Mouse (Mus musculus): ENCODE results near the gene Fsip1. TPM values are rescaled to one million over a fixed set of nuclear protein-coding genes. Genes with fewer than 3 reads are reported as not detected.
A peak's percentile ranks its signal among the peaks of the same experiment; 100 is the strongest.

Fsip1 gene
- 0.58 and 1.1 TPM in 2 replicates for polyA plus RNA-seq (2012; ENCODE audit: insufficient read depth, insufficient read length, missing spikeins)

GRCm38 (mm10) chr2:118256621-118257053 is at the start of gene Fsip1:
Gene Fsip1, minus strand, starts transcription at chr2:118256966.
- no peak within 1 kb of the TSS for H3K27ac ChIP-seq (ENCODE audit: insufficient read depth, low read depth, low read length)
- TF ChIP-seq CTCF (IDR thresholded peaks at IDR 0.05; ENCODE audit: low read depth, low read length) (no peak), POLR2A (IDR thresholded peaks at IDR 0.05; ENCODE audit: borderline replicate concordance, low read depth, low read length) (no peak)

GRCm38 (mm10) chr2:118306522-118306895 is 49.7 kb upstream of the Fsip1 start:
- Histone ChIP-seq H3K27ac (ENCODE audit: insufficient read depth, low read depth, low read length) (peak overlapping the region; percentile 47), H3K4me1 (ENCODE audit: control insufficient read depth, insufficient read depth, low read length) (peaks cover 31% of the 10 kb centered on the region)
- TF ChIP-seq POLR2A (IDR thresholded peaks at IDR 0.05; ENCODE audit: borderline replicate concordance, low read depth, low read length) (no peak), CTCF (IDR thresholded peaks at IDR 0.05; ENCODE audit: low read depth, low read length) (no peak)

More at GRCm38 (mm10) chr2:118256621-118257053, at the start of gene Fsip1:
- Histone ChIP-seq H3K4me3 (ENCODE audit: insufficient read depth, low read length) (peak within 1 kb of the TSS; percentile 91), H3K4me1 (ENCODE audit: control insufficient read depth, insufficient read depth, low read length) (peaks cover 22% of the 10 kb centered on the region)

GRCm38 (mm10) chr2:118305827-118306521 is 49.2 kb upstream of the Fsip1 start:
- peaks cover 34% of the 10 kb centered on the region for H3K4me1 ChIP-seq (ENCODE audit: control insufficient read depth, insufficient read depth, low read length)
- H3K27ac ChIP-seq (ENCODE audit: insufficient read depth, low read depth, low read length), result peak overlapping the region; percentile 47
- TF ChIP-seq CTCF (IDR thresholded peaks at IDR 0.05; ENCODE audit: low read depth, low read length), result no peak
- TF ChIP-seq POLR2A (IDR thresholded peaks at IDR 0.05; ENCODE audit: borderline replicate concordance, low read depth, low read length), result no peak
- H3K4me3 ChIP-seq (ENCODE audit: insufficient read depth, low read length), result no peak overlapping the region

More at GRCm38 (mm10) chr2:118306522-118306895, 49.7 kb upstream of the Fsip1 start:
- H3K4me3 ChIP-seq (ENCODE audit: insufficient read depth, low read length), result no peak overlapping the region

- Histone ChIP-seq H3K4me3 (ENCODE audit: insufficient read depth, low read length) (no peak overlapping the region), H3K4me1 (ENCODE audit: control insufficient read depth, insufficient read depth, low read length) (peaks cover 39% of the 10 kb centered on the region), H3K27ac (ENCODE audit: insufficient read depth, low read depth, low read length) (peak overlapping the region; percentile 47)
- no peak for TF ChIP-seq POLR2A (IDR thresholded peaks at IDR 0.05; ENCODE audit: borderline replicate concordance, low read depth, low read length)
- no peak for TF ChIP-seq CTCF (IDR thresholded peaks at IDR 0.05; ENCODE audit: low read depth, low read length)
Measured at GRCm38 (mm10) chr2:118303456-118303855, 46.7 kb upstream of the Fsip1 start.

GRCm38 (mm10) chr2:118301656-118302055 is 44.9 kb upstream of the Fsip1 start:
- H3K27ac ChIP-seq (ENCODE audit: insufficient read depth, low read depth, low read length), result no peak overlapping the region
- no peak overlapping the region for H3K4me3 ChIP-seq (ENCODE audit: insufficient read depth, low read length)
- no peak for TF ChIP-seq CTCF (IDR thresholded peaks at IDR 0.05; ENCODE audit: low read depth, low read length)
- no peak for TF ChIP-seq POLR2A (IDR thresholded peaks at IDR 0.05; ENCODE audit: borderline replicate concordance, low read depth, low read length)

GRCm38 (mm10) chr2:118301041-118301545 is 44.3 kb upstream of the Fsip1 start:
- no peak overlapping the region for H3K27ac ChIP-seq (ENCODE audit: insufficient read depth, low read depth, low read length)
- no peak overlapping the region for H3K4me3 ChIP-seq (ENCODE audit: insufficient read depth, low read length)
- peaks cover 40% of the 10 kb centered on the region for H3K4me1 ChIP-seq (ENCODE audit: control insufficient read depth, insufficient read depth, low read length)
- no peak for TF ChIP-seq POLR2A (IDR thresholded peaks at IDR 0.05; ENCODE audit: borderline replicate concordance, low read depth, low read length)
- TF ChIP-seq CTCF (IDR thresholded peaks at IDR 0.05; ENCODE audit: low read depth, low read length), result no peak

More at GRCm38 (mm10) chr2:118301656-118302055, 44.9 kb upstream of the Fsip1 start:
- peaks cover 38% of the 10 kb centered on the region for H3K4me1 ChIP-seq (ENCODE audit: control insufficient read depth, insufficient read depth, low read length)

GRCm38 (mm10) chr2:118299981-118300380 is 43.2 kb upstream of the Fsip1 start:
- TF ChIP-seq POLR2A (IDR thresholded peaks at IDR 0.05; ENCODE audit: borderline replicate concordance, low read depth, low read length) (no peak), CTCF (IDR thresholded peaks at IDR 0.05; ENCODE audit: low read depth, low read length) (no peak)
- peaks cover 46% of the 10 kb centered on the region for H3K4me1 ChIP-seq (ENCODE audit: control insufficient read depth, insufficient read depth, low read length)
- no peak overlapping the region for H3K27ac ChIP-seq (ENCODE audit: insufficient read depth, low read depth, low read length)
- H3K4me3 ChIP-seq (ENCODE audit: insufficient read depth, low read length), result no peak overlapping the region

GRCm38 (mm10) chr2:118298601-118299000 is 41.8 kb upstream of the Fsip1 start:
- TF ChIP-seq CTCF (IDR thresholded peaks at IDR 0.05; ENCODE audit: low read depth, low read length) (no peak), POLR2A (IDR thresholded peaks at IDR 0.05; ENCODE audit: borderline replicate concordance, low read depth, low read length) (no peak)
- no peak overlapping the region for H3K4me3 ChIP-seq (ENCODE audit: insufficient read depth, low read length)
- peaks cover 53% of the 10 kb centered on the region for H3K4me1 ChIP-seq (ENCODE audit: control insufficient read depth, insufficient read depth, low read length)
- H3K27ac ChIP-seq (ENCODE audit: insufficient read depth, low read depth, low read length), result peak overlapping the region; percentile 99

- Histone ChIP-seq H3K4me3 (ENCODE audit: insufficient read depth, low read length) (no peak overlapping the region), H3K27ac (ENCODE audit: insufficient read depth, low read depth, low read length) (peak overlapping the region; percentile 99), H3K4me1 (ENCODE audit: control insufficient read depth, insufficient read depth, low read length) (peaks cover 51% of the 10 kb centered on the region)
- no peak for TF ChIP-seq POLR2A (IDR thresholded peaks at IDR 0.05; ENCODE audit: borderline replicate concordance, low read depth, low read length)
Measured at GRCm38 (mm10) chr2:118297966-118298365, 41.2 kb upstream of the Fsip1 start.

GRCm38 (mm10) chr2:118295505-118295904 is 38.7 kb upstream of the Fsip1 start:
- H3K4me1 ChIP-seq (ENCODE audit: control insufficient read depth, insufficient read depth, low read length), result peaks cover 46% of the 10 kb centered on the region
- TF ChIP-seq CTCF (IDR thresholded peaks at IDR 0.05; ENCODE audit: low read depth, low read length), result no peak
- no peak for TF ChIP-seq POLR2A (IDR thresholded peaks at IDR 0.05; ENCODE audit: borderline replicate concordance, low read depth, low read length)
- H3K4me3 ChIP-seq (ENCODE audit: insufficient read depth, low read length), result peak overlapping the region; percentile 53
- H3K27ac ChIP-seq (ENCODE audit: insufficient read depth, low read depth, low read length), result peak overlapping the region; percentile 99
